Mouse (Mus musculus) intestine, embryonic 14.5 days (tissue): ENCODE results near the gene Ptprd. TPM values are rescaled to one million over a fixed set of nuclear protein-coding genes. Genes with fewer than 3 reads are reported as not detected.

ENCODE experiments used
- ATAC-seq: fragments of 200-750 bp; cut with Nextera tagmentation; replicated peaks from 2 replicates; pipeline ENCODE4 v1.8.0; 2017; ENCODE audit warnings: low read depth, moderate number of reproducible peaks, moderate TSS enrichment, moderate library complexity; ENCODE audit not compliant: low FRiP score, low TSS enrichment
- DNase-seq: peaks from one replicate; pipeline ENCODE4 v3.0.0-alpha.2; 2018; ENCODE audit warnings: low spot score
- H3K27ac ChIP-seq: fragments of 300-500 bp; sonication (generic); 2 replicates; pipeline ENCODE4 v1.5.1; 2014; ENCODE audit warnings: low read depth, mild to moderate bottlenecking, control low read depth
- H3K27me3 ChIP-seq: fragments of 300-500 bp; sonication (generic); replicated peaks from 2 replicates; pipeline ENCODE4 v1.6.1; 2014; ENCODE audit warnings: low read length, control low read depth; ENCODE audit not compliant: control insufficient read depth, insufficient read depth
- H3K36me3 ChIP-seq: fragments of 300-500 bp; sonication (generic); 2 replicates; pipeline ENCODE4 v1.6.1; 2014; ENCODE audit warnings: low read length, control low read depth; ENCODE audit not compliant: control insufficient read depth, insufficient read depth
- H3K4me1 ChIP-seq: fragments of 300-500 bp; sonication (generic); replicated peaks from 2 replicates; pipeline ENCODE4 v1.6.1; 2014; ENCODE audit warnings: low read length, control low read depth, mixed read lengths; ENCODE audit not compliant: control insufficient read depth, insufficient read depth
- H3K4me2 ChIP-seq: fragments of 300-500 bp; sonication (generic); 2 replicates; pipeline ENCODE4 v1.6.1; 2014; ENCODE audit warnings: low read length
- H3K4me3 ChIP-seq: fragments of 300-500 bp; sonication (generic); 2 replicates; pipeline ENCODE4 v1.5.1; 2014; ENCODE audit warnings: low read depth, low read length, control low read depth, mixed read lengths
- H3K9ac ChIP-seq: fragments of 300-500 bp; sonication (generic); 2 replicates; pipeline ENCODE4 v1.6.1; 2014; ENCODE audit warnings: mild to moderate bottlenecking, low read length
- H3K9me3 ChIP-seq: fragments of 300-500 bp; sonication (generic); 2 replicates; pipeline ENCODE4 v1.6.1; 2016; ENCODE audit warnings: low read length, control low read depth; ENCODE audit not compliant: control insufficient read depth
- WGBS: fragments of 180-500 bp; shearing (Covaris S2); extraction: QIAGEN DNeasy Blood & Tissue Kit; methylation state at CpG from one replicate; pipeline ENCODE4 v1.1.7; 2014; 5-methylcytosine and 5-hydroxymethylcytosine counted together
- polyA plus RNA-seq: library from polyadenylated mRNA; unstranded; fragments of >200 nt; fragmentation: Nextera tagmentation; extraction: Ambion mirVana; gene quantifications from 2 replicates; pipeline ENCODE4 v1.2.1, GENCODE M21; 2014

Ptprd gene
- polyA plus RNA-seq, 1 experiment from 2014 or later = 19.4 TPM

- no peak overlapping the region for H3K9ac ChIP-seq
- ATAC-seq = no peak
Measured at GRCm38 (mm10) chr4:76532926-76533325, 1678.8 kb downstream of the Ptprd start.

GRCm38 (mm10) chr4:76525281-76525680, 1686.5 kb downstream of the Ptprd start:
- Histone ChIP-seq H3K4me3 (no peak overlapping the region), H3K27ac (no peak overlapping the region), H3K27me3 (no peaks in the 10 kb centered on the region), H3K36me3 (no peaks in the 10 kb centered on the region), H3K4me1 (no peaks in the 10 kb centered on the region), H3K4me2 (no peak overlapping the region), H3K9ac (no peak overlapping the region), H3K9me3 (0 out of 2 replicates have a peak, but pooled peaks cover 10% of the 10 kb centered on the region)
- no peak for DNase-seq
- WGBS = 72% methylated on average over 3 of the region's 3 CpGs
- ATAC-seq = no peak

More at GRCm38 (mm10) chr4:76532926-76533325, 1678.8 kb downstream of the Ptprd start:
- Histone ChIP-seq H3K4me1 (no peaks in the 10 kb centered on the region), H3K27ac (no peak overlapping the region), H3K4me3 (no peak overlapping the region), H3K27me3 (no peaks in the 10 kb centered on the region), H3K36me3 (no peaks in the 10 kb centered on the region), H3K4me2 (no peak overlapping the region), H3K9me3 (peaks cover 7% of the 10 kb centered on the region; the same call in 1 of the 2 replicates)
- 76% methylated on average over 1 of the region's 1 CpGs for WGBS
- DNase-seq = no peak

GRCm38 (mm10) chr4:76503279-76503601, 1708.5 kb downstream of the Ptprd start:
- Histone ChIP-seq H3K4me1 (no peaks in the 10 kb centered on the region), H3K36me3 (no peaks in the 10 kb centered on the region), H3K9ac (no peak overlapping the region), H3K27ac (no peak overlapping the region), H3K27me3 (no peaks in the 10 kb centered on the region), H3K4me3 (no peak overlapping the region), H3K9me3 (no peaks in the 10 kb centered on the region), H3K4me2 (no peak overlapping the region)
- 32% methylated on average over 3 of the region's 3 CpGs for WGBS
- DNase-seq = no peak
- no peak for ATAC-seq

GRCm38 (mm10) chr4:76502575-76503278, 1709.0 kb downstream of the Ptprd start:
- H3K9me3 ChIP-seq = no peaks in the 10 kb centered on the region
- no peaks in the 10 kb centered on the region for H3K36me3 ChIP-seq
- H3K27me3 ChIP-seq = no peaks in the 10 kb centered on the region
- no peak overlapping the region for H3K9ac ChIP-seq
- ATAC-seq (no peak), DNase-seq (no peak)
- H3K4me2 ChIP-seq = no peak overlapping the region
- H3K4me3 ChIP-seq = no peak overlapping the region
- 49% methylated on average over 6 of the region's 6 CpGs for WGBS
- H3K27ac ChIP-seq = no peak overlapping the region
- H3K4me1 ChIP-seq = no peaks in the 10 kb centered on the region

- DNase-seq (no peak), ATAC-seq (no peak)
- Histone ChIP-seq H3K9ac (no peak overlapping the region), H3K36me3 (no peaks in the 10 kb centered on the region), H3K4me2 (no peak overlapping the region), H3K4me1 (no peaks in the 10 kb centered on the region), H3K4me3 (no peak overlapping the region), H3K9me3 (no peaks in the 10 kb centered on the region), H3K27ac (no peak overlapping the region), H3K27me3 (no peaks in the 10 kb centered on the region)
- 70% methylated on average over 3 of the region's 3 CpGs for WGBS
Measured at GRCm38 (mm10) chr4:76485848-76486247, 1725.9 kb downstream of the Ptprd start.

GRCm38 (mm10) chr4:76468366-76469100, 1743.2 kb downstream of the Ptprd start:
- H3K27ac ChIP-seq = no peak overlapping the region
- 61% methylated on average over 3 of the region's 3 CpGs for WGBS
- ATAC-seq (no peak), DNase-seq (no peak)
- no peak overlapping the region for H3K4me3 ChIP-seq
- H3K27me3 ChIP-seq = no peaks in the 10 kb centered on the region
- no peak overlapping the region for H3K9ac ChIP-seq
- no peaks in the 10 kb centered on the region for H3K4me1 ChIP-seq
- no peaks in the 10 kb centered on the region for H3K9me3 ChIP-seq
- H3K36me3 ChIP-seq = no peaks in the 10 kb centered on the region
- H3K4me2 ChIP-seq = no peak overlapping the region

GRCm38 (mm10) chr4:76464682-76465081, 1747.1 kb downstream of the Ptprd start:
- H3K4me3 ChIP-seq = no peak overlapping the region
- no peak overlapping the region for H3K4me2 ChIP-seq
- WGBS = 65% methylated on average over 1 of the region's 1 CpGs
- no peaks in the 10 kb centered on the region for H3K27me3 ChIP-seq
- H3K9me3 ChIP-seq = no peaks in the 10 kb centered on the region
- no peaks in the 10 kb centered on the region for H3K36me3 ChIP-seq
- no peak overlapping the region for H3K27ac ChIP-seq
- H3K9ac ChIP-seq = no peak overlapping the region
- H3K4me1 ChIP-seq = no peaks in the 10 kb centered on the region
- ATAC-seq (no peak), DNase-seq (no peak)

GRCm38 (mm10) chr4:76461336-76461735, 1750.4 kb downstream of the Ptprd start:
- no peak overlapping the region for H3K9ac ChIP-seq
- WGBS = 71% methylated on average over 5 of the region's 5 CpGs
- H3K27ac ChIP-seq = no peak overlapping the region
- no peaks in the 10 kb centered on the region for H3K4me1 ChIP-seq
- no peak overlapping the region for H3K4me2 ChIP-seq
- H3K9me3 ChIP-seq = no peaks in the 10 kb centered on the region
- H3K27me3 ChIP-seq = no peaks in the 10 kb centered on the region
- DNase-seq (no peak), ATAC-seq (no peak)
- no peak overlapping the region for H3K4me3 ChIP-seq
- no peaks in the 10 kb centered on the region for H3K36me3 ChIP-seq

GRCm38 (mm10) chr4:76460556-76460955, 1751.2 kb downstream of the Ptprd start:
- WGBS = 88% methylated on average over 1 of the region's 1 CpGs
- no peaks in the 10 kb centered on the region for H3K27me3 ChIP-seq

More at GRCm38 (mm10) chr4:76460556-76460955, 1751.2 kb downstream of the Ptprd start:
- Histone ChIP-seq H3K4me3 (no peak overlapping the region), H3K36me3 (no peaks in the 10 kb centered on the region), H3K4me2 (no peak overlapping the region), H3K9ac (no peak overlapping the region), H3K4me1 (no peaks in the 10 kb centered on the region), H3K27ac (no peak overlapping the region), H3K9me3 (no peaks in the 10 kb centered on the region)
- ATAC-seq (no peak), DNase-seq (no peak)
